ENCODE assay signal across 8 mouse cellular contexts in genomic region chr3:154331506-154332212, GRCm38 (mm10). TPM values are rescaled to one million over a fixed set of nuclear protein-coding genes. Genes with fewer than 3 reads are reported as not detected.
DNase-seq lines count a peak whose midpoint lies in the region; ATAC-seq and TF ChIP-seq lines count a peak whose summit lies in the region.

No protein-coding gene starts in this region.

- no peaks in the 10 kb centered on the region for H3K36me3 ChIP-seq in forebrain, embryonic 12.5 days (replicated peaks)
- H3K36me3 ChIP-seq in kidney, postnatal 0 days (ENCODE audit: insufficient read depth, low read length), result no peaks in the 10 kb centered on the region

- no peak overlapping the region for H3K9ac ChIP-seq in forebrain, embryonic 12.5 days
- no peak overlapping the region for H3K9ac ChIP-seq in kidney, postnatal 0 days (ENCODE audit: low read depth, low read length)

- TF ChIP-seq POLR2A in cerebellum, adult 2 months (IDR thresholded peaks at IDR 0.05; ENCODE audit: borderline replicate concordance, insufficient read depth, low read length), result no peak

- no peak for ATAC-seq in forebrain, embryonic 12.5 days (ENCODE audit: low FRiP score)
- ATAC-seq in kidney, postnatal 0 days (replicated peaks; ENCODE audit: low FRiP score, low read depth), result no peak

- TF ChIP-seq CTCF in kidney, postnatal 0 days (IDR thresholded peaks at IDR 0.05; ENCODE audit: low read depth), result no peak
- no peak for TF ChIP-seq CTCF in cerebellum, adult 2 months (IDR thresholded peaks at IDR 0.05; ENCODE audit: borderline replicate concordance, insufficient read depth, low read depth, low read length)

- peak; percentile 11 for DNase-seq in kidney, adult 9 months
- DNase-seq in kidney, postnatal 10 days, result no peak
- peak; percentile 55 for DNase-seq in kidney, postnatal 0 days (ENCODE audit: low spot score)
- peak; percentile 55 for DNase-seq in retina, embryonic 14.5 days (ENCODE audit: low spot score)
- no peak for DNase-seq in layer of hippocampus, postnatal 14 days (ENCODE audit: low spot score in 2 of 2)
- DNase-seq in cerebellum, adult 2 months, result no peak
- DNase-seq in adrenal gland, adult 18-20 months (ENCODE audit: low spot score in 2 of 2), result no peak

- no peaks in the 10 kb centered on the region for H3K9me3 ChIP-seq in forebrain, embryonic 12.5 days
- H3K9me3 ChIP-seq in kidney, postnatal 0 days (replicated peaks; ENCODE audit: low read length), result no peaks in the 10 kb centered on the region

- under 1% methylated on average over 21 of the region's 21 CpGs for WGBS in forebrain, embryonic 12.5 days
- 2% methylated on average over 21 of the region's 21 CpGs for WGBS in kidney, postnatal 0 days
- WGBS in cerebellum, adult 2 months, result 4% methylated on average over 21 of the region's 21 CpGs

- peak overlapping the region; percentile 71 for H3K27ac ChIP-seq in forebrain, embryonic 12.5 days
- H3K27ac ChIP-seq in kidney, postnatal 0 days, result no peak overlapping the region
- no peak overlapping the region for H3K27ac ChIP-seq in cerebellum, adult 2 months (ENCODE audit: insufficient read depth, low read length)

- peaks cover 33% of the 10 kb centered on the region for H3K4me1 ChIP-seq in forebrain, embryonic 12.5 days
- H3K4me1 ChIP-seq in kidney, postnatal 0 days (replicated peaks; ENCODE audit: insufficient read depth, low read length), result peaks cover 13% of the 10 kb centered on the region; the same call in 1 of the 2 replicates
- no peaks in the 10 kb centered on the region for H3K4me1 ChIP-seq in cerebellum, adult 2 months (ENCODE audit: control insufficient read depth, insufficient read depth, low read length)

- H3K4me3 ChIP-seq in forebrain, embryonic 12.5 days (replicated peaks), result peak overlapping the region; percentile 27
- H3K4me3 ChIP-seq in kidney, postnatal 0 days (replicated peaks; ENCODE audit: low read depth, low read length), result peak overlapping the region; percentile 29
- H3K4me3 ChIP-seq in cerebellum, adult 2 months (replicated peaks; ENCODE audit: insufficient read depth, low read depth, low read length), result no peak overlapping the region

- peak overlapping the region; percentile 38; the same call in 1 of the 2 replicates for H3K4me2 ChIP-seq in forebrain, embryonic 12.5 days
- peak overlapping the region; percentile 48 for H3K4me2 ChIP-seq in kidney, postnatal 0 days (ENCODE audit: low read length)

- peaks cover 90% of the 10 kb centered on the region for H3K27me3 ChIP-seq in forebrain, embryonic 12.5 days
- H3K27me3 ChIP-seq in kidney, postnatal 0 days (ENCODE audit: insufficient read depth, low read length), result peaks cover 76% of the 10 kb centered on the region
- H3K27me3 ChIP-seq in cerebellum, adult 2 months (ENCODE audit: control insufficient read depth, insufficient read depth, low read length), result peaks cover 26% of the 10 kb centered on the region; the same call in 1 of the 2 replicates

RNA-seq across cellular contexts. Expression of gene Lhx8, which starts 1.2 kb away (rescaled TPM):
- 25.0 and 55.4 TPM in 2 replicates for polyA plus RNA-seq in forebrain, embryonic 12.5 days (2016; fragmentation: Nextera tagmentation; extraction: Ambion mirVana)
- polyA plus RNA-seq in kidney, postnatal 0 days (2015; fragmentation: Nextera tagmentation; extraction: Ambion mirVana), result not detected in 2 replicates
- total RNA-seq in layer of hippocampus, postnatal 14 days (2021), result not detected
- polyA plus RNA-seq in cerebellum, adult 2 months (2012; rRNA removed), result not detected in 2 replicates
- under 1 TPM; 0.13 to 0.36 TPM for total RNA-seq in adrenal gland, adult 18-20 months (2021)

Comparison
In these comparisons a context has a peak if more than half of its experiments do, and no peak if none do; other contexts are left out.
1. DNase-seq: peak in kidney, adult 9 months (single experiment), kidney, postnatal 0 days (single experiment) and retina, embryonic 14.5 days (single experiment); none in kidney, postnatal 10 days (single experiment), layer of hippocampus, postnatal 14 days (0 of 2), cerebellum, adult 2 months (0 of 2) and adrenal gland, adult 18-20 months (0 of 2).
2. RNA of gene Lhx8, which starts 1.2 kb away (polyA plus RNA-seq): 25.0 to 55.4 TPM in forebrain, embryonic 12.5 days; not detected in kidney, postnatal 0 days and not detected in cerebellum, adult 2 months; every median in the first group is over 10 times any median in the second.